Mouse (Mus musculus) G1E (cell line): ENCODE data around the gene Cited2.

Experiments
- CTCF ChIP-seq: IDR thresholded peaks from 2 replicates; pipeline ENCODE4 v1.5.1; 2012; ENCODE audit warnings: low read depth, low read length, inconsistent platforms, mixed read lengths
- POLR2AphosphoS5 ChIP-seq: IDR thresholded peaks from 2 replicates; pipeline ENCODE4 v1.6.1; 2012; ENCODE audit warnings: low read depth, low read length, inconsistent platforms; ENCODE audit not compliant: insufficient replicate concordance

DNA sequence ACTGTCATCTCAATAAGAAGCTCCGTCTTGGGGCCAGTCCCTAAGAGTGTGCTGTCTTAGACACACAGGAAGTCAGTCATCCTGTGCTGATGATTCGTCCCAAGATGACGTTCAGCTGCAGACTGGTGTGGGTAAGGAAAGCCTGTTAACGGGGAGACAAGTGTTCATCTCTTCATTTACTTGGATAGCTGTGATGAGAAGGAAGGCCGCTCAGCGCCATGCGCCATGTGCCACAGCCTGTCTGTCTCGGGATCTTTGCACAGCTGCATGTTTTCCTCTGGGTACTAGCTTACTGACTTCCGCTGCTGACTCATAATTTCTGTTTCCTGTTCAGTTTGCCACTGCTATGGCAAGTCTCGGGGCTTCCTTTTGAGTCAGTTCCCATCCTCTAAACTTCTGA lies 49.3 kb downstream of the Cited2 start:
- TF ChIP-seq CTCF = no peak
- no peak for TF ChIP-seq POLR2AphosphoS5
